Mouse (Mus musculus) Muller cell, postnatal 12 days (primary cell): ENCODE measurements at regions not wholly inside any gene's neighbourhood (a gene's known extent, or its start where the extent isn't known, plus 50 kb on each side); places are given as distances from the start of the nearest gene placed in this dataset.

Experiments
- DNase-seq: peaks from one replicate; pipeline ENCODE4 v3.0.0-alpha.2; 2015; ENCODE audit errors: inconsistent ontology term

DNA sequence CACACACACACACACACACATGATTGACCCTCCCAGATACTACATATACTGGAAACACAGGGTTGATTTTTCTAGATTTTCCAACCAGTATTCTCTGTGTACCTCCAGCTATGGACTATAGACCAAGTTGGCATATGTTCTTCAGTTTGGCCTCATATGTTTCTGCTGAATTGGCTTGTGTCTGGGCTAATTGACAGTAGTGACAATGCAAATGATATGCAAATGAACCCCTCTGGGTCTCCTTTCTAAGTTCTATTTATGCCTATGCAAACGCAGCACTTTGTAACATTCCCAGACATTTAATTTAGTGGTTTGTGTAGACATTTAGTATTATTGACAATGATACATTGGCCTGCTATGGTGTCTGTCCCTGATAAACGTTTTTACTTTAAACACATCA is 582.0 kb upstream of the Negr1 start:
- no peak for DNase-seq

DNA sequence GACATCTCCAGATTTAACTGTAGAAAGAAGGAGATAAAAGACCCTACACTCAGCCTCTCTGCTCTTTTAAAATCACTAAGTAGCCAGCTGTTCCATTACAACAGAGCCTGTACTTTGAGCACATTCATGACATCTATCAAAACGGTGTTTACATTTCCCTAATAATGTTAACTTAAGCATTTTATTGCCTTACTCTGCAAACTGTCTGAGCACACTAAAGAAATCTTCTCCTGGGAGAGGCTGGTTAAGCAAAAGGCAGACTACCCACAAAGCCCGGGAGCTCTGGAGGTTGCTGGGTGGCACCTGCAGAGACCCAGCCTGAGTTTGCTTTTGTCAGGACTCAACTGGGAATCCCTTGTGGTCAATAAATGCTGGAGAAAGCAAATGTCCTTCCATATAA is 567.5 kb upstream of the Negr1 start:
- DNase-seq, result no peak

GRCm38 (mm10) chr3:156017676-156018230 is 543.8 kb upstream of the Negr1 start:
- DNase-seq, result peak; percentile 91

DNA sequence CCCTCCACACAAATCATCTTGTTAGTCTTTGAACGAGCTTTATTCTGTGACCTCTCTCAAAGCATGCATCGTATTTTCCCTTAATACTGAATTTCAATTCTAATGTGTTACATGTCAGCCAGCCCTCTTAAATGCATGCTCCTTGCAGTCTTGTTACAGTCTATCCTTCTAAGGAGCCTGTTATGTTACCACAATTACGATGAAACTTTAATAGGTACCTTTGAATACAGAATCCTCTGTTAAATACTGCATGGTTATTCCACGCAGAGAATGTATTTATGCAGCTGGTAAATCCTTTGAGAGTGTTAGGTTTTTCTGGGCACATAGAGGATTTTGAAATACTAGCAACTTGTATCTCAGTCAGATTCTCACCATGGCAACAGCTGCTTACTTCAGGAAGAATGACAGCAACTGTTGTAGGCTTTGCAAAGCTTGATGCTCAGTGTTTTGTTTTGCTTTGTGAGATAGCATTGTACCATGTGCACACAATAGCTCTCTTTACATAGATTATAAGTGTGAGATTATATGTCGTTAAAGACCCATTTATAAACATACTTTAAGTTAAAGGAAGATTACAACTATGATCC is 532.9 kb upstream of the Negr1 start:
- no peak for DNase-seq

- DNase-seq, result no peak
Measured at GRCm38 (mm10) chr3:156070257-156070656, 491.3 kb upstream of the Negr1 start.

DNA sequence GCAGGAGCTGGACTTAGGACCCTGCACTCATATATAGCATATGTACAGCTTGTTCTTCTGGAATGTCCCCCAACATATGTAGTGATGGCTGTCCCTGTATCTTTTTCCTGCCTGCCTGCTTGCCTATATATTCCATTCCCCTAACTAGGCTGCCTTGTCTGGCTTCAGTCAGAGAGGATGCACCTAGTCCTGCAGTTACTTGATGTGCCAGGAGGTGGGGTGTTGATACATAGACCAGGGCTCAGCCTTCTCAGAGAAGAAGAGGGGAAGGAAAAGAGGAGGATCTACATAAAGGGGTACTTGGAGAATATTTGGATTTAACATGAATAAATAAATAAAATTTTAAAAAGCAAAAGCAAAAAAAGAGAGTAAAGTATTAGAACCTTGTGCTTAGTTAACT is 479.3 kb upstream of the Negr1 start:
- DNase-seq, result no peak

DNA sequence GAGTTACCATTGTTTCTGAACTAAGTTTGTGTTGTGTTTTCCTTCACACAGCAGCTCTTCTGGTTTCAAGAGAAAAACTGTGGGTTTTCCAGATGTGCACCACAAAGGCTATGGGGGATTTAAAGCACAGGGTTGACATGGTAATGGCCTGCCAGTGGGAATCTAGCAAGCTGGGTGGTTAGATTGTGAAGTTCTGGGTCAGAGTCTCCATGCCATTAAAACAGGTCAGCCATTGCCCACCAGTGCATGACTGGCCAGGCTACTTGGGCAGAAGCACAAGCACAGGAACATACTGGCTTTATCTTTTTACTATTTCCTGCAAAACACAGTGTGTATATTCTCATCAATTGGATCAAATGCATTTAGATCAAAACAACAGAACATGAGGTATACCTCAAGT is 467.9 kb upstream of the Negr1 start:
- no peak for DNase-seq

DNA sequence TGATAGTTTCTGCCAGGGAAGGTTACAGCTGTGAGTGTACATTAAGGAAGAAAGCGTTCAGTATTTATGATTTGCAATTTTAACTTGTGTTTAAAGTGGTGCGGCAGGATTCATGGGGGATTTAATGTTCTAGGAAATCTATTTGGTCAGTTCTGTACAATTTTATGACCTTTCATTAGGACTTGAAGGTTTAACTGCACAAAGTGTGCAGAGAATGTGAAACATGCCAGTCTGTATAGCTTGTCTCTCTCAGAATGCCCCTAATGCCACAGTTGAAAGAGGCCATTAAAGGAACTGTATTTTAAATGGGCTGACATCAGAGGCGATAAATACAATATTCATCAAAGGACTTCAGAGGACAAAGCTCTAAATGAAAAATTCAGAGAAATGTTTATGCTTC is 466.6 kb upstream of the Negr1 start:
- no peak for DNase-seq

- DNase-seq, result no peak
Measured at GRCm38 (mm10) chr3:156105788-156106187, 455.8 kb upstream of the Negr1 start.

DNA sequence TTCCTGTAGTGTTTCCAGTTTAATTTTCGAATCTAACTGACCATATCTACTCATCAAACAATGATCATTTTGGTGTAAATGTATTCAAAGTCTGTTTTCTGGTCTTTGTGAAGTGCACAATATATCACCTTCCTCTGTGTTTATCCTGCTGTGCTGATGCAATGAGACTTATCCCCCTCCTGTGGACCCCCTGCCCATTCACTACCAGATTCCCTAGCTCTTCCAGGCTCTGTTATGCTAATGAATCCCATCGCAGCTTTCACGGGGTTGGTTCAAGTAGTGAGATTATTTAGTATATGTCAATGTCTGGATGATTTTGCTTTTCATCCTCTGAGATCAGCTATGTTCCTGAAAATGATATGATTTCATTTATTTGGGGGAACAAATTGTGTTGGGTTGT is 441.3 kb upstream of the Negr1 start:
- no peak for DNase-seq

- no peak for DNase-seq
Measured at GRCm38 (mm10) chr3:156131598-156131997, 430.0 kb upstream of the Negr1 start.

DNA sequence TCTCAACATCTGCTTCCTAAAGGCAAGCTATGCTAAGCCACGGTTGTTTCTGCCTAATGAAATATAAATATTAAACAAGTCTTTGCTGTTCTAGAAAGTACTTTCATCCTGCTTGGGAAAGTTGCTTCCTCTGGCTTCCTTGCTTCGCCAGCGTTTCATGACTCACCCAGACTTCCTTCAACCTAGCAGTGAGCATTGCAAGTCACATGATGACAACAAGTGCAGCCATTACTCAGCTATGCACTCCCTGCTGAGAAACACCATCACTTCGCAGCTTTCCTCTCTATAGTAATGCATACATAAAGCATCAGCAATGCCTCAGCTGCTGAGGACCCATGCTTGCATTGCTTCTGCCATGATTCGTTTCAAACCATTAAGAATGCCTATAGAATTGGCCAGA is 420.2 kb upstream of the Negr1 start:
- DNase-seq, result no peak

DNA sequence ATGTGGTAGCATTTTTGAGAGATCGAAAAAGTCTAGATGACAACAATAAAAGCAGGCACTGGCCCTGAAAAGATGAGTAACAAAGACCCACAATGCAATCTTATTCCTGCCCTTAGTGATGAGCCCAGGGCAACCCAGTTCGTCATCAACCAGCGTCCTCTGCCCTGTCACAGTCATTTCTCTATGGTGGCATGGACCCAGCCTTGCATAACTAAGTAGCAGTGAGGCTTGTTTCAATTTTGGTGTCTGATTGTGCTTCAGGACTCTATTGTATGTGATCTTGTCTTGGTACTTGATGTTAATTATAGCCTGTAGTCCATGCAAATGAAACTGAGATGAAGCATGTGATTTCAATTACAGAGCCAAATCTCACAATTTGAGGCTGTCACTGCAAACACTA is 412.3 kb upstream of the Negr1 start:
- DNase-seq, result peak; percentile 4

DNA sequence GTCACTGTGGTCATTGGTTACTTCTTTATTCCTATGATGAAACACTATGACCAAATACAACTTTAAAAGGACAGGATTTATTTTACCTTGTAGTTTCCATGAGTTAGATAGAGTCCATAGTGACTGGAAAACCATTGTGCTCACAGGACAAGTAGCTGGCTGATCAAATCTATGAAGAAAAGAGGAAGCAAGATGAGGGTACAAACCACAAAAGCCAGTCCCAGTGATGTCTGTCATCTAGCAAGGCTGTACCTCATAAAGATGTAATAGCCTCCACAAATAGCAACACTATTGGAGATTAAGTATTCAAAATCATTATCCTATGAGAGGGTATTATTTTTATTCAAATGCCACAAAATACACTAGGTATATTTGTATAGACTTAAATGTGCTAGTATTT is 391.5 kb upstream of the Negr1 start:
- no peak for DNase-seq

DNA sequence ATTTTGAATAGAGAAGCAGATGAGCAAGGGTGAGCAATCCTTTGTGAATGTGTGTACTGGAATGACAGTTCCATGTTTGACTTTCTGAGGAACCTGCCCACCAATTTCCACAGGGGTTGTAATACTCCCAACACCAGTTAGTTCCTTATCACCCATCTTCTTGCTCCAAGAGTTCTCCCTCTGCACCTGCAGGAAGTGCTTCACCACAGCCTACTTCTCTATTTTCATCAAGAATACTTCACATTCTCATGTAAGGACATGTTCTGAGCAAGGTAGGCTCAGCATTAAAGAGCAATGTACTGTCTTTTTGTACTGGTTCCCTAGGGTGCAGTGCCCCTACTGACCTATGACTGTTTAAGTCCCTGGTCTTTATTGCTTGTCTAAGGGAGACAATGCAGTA is 362.9 kb upstream of the Negr1 start:
- DNase-seq, result no peak

DNA sequence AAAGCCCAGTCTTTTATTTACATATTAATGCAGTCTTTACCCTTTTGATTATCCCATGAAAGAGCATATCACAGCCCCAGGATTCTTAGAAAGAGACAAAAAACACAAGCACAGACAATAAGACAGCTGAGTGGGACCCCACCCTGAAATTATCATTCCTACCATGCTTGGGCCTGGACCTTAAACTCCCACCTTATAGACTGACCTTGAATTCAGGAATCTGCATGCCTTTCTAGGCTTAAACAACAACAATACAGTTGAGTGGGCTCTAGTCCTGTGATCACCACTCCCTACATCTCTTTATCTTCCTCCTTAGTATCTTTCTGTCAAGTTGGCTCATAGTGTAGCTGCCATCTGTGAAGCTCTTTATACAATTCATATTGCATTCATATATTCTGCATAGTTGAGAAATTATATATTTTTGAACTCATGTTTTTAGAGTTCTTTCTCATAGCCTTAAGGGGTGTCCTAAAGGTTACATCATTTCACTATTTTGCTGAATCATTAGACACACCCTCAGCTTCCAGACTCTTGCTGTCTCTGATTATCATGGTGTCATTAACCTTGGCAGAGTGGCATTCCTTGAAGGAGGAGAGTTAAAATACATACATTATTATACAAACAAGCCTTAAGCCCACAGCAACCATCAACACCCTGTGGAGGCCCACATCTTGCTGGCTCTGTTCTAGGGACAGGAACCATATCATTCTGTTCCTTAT is 361.7 kb upstream of the Negr1 start:
- no peak for DNase-seq

GRCm38 (mm10) chr3:156205246-156205645 is 356.3 kb upstream of the Negr1 start:
- no peak for DNase-seq

DNA sequence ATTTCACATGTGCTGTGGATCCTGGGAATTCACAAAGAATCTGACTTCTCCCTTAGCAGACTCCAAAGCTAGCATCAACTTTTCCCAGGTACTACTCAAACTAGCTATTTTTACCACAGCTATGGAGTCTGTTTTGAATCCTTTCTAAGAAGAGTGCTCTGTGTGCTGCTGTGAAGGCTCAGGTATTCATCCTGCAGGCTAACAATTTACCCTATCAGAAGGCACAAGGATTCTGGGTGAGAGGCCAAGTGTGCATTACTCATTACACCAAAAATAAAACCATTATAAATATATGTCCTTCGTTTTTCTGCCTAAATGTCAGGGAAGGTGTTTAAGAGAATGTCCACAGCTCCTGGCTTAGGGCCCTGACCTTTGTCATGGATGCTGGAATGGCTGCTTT is 353.2 kb upstream of the Negr1 start:
- no peak for DNase-seq

GRCm38 (mm10) chr3:156210827-156211226 is 350.8 kb upstream of the Negr1 start:
- DNase-seq, result no peak

- DNase-seq, result no peak
Measured at GRCm38 (mm10) chr3:156214823-156215222, 346.8 kb upstream of the Negr1 start.

GRCm38 (mm10) chr3:156232111-156232510 is 329.5 kb upstream of the Negr1 start:
- peak; percentile 70 for DNase-seq

GRCm38 (mm10) chr3:156235955-156236354 is 325.6 kb upstream of the Negr1 start:
- DNase-seq, result no peak

DNA sequence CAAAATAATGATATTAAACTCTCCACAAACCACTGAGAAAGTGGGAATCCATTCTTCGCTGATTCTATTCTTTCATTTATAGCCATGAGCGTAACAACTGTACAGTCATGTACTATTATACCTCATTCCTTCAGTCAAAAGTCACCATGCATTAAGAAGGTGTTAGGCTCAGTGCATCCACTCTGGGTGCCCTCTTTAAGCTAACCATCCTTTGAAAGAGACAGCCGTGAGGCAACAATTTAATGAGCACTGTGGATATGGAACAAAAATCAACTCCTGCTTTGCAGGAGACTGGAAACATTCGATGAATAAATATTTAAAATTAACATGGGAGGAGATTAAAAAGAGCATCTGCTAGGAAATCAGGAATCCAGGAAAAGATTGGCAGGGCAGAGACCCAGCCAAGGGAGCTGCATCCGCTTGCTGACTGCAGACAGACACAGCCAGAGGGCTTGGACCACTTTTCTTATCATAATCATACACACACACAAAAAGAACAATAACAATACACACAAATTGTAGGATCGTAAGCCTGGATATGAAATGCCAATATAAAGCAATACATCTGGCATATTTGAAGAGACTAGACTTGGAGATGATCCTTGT is 309.2 kb upstream of the Negr1 start:
- no peak for DNase-seq
